Mouse (Mus musculus): ENCODE results near the gene Dync2h1.

GRCm38 (mm10) chr9:6901620-6902019 is 282.6 kb downstream of the Dync2h1 start:
- TF ChIP-seq GATA1 (IDR thresholded peaks at IDR 0.05; ENCODE audit: borderline replicate concordance, low read length) (no peak), CTCF (IDR thresholded peaks at IDR 0.05; ENCODE audit: low read depth, low read length) (no peak), POLR2AphosphoS5 (IDR thresholded peaks at IDR 0.05; ENCODE audit: insufficient replicate concordance, low read depth, low read length) (no peak), TAL1 (conservative IDR thresholded peaks at IDR 0.05; ENCODE audit: low read depth, low read length) (no peak)
